Mouse (Mus musculus) olfactory bulb, adult 2 months (tissue): ENCODE results near the gene Mtmr2.

Experiments
- CTCF ChIP-seq: fragments of 200-500 bp; IDR thresholded peaks from 2 replicates; pipeline ENCODE4 v1.5.1; 2012; ENCODE audit warnings: low read depth, mild to moderate bottlenecking, low read length, moderate library complexity; ENCODE audit not compliant: insufficient read depth
- POLR2A ChIP-seq: fragments of 200-500 bp; IDR thresholded peaks from 2 replicates; pipeline ENCODE4 v1.6.1; 2012; ENCODE audit warnings: mild to moderate bottlenecking, low read depth, low read length, moderate library complexity; ENCODE audit not compliant: insufficient read depth

- TF ChIP-seq CTCF = no peak
- TF ChIP-seq POLR2A = no peak
These were observed 56.3 kb downstream of the Mtmr2 start for GRCm38 (mm10) chr9:13804480-13804879.
